ENCODE assay signal across 9 mouse cellular contexts in genomic region chrX:153832606-153833005, GRCm38 (mm10). TPM values are rescaled to one million over a fixed set of nuclear protein-coding genes. Genes with fewer than 3 reads are reported as not detected.
A peak's percentile ranks its signal among the peaks of the same experiment; 100 is the strongest.
DNase-seq lines count a peak whose midpoint lies in the region; ATAC-seq and TF ChIP-seq lines count a peak whose summit lies in the region.
"Had no signal": no experiment of that assay in that cellular context is flagged by ENCODE, and none has a peak within 500 bp of the region (broad histone marks: within the 10 kb centered on the region; RNA-seq: fewer than 3 reads in every experiment).

No protein-coding gene starts in this region.

- no peak overlapping the region for H3K27ac ChIP-seq in heart, embryonic 13.5 days (replicated peaks)
- H3K27ac ChIP-seq in spleen, adult 2 months (ENCODE audit: insufficient read depth, low read length), result no peak overlapping the region
- no peak overlapping the region for H3K27ac ChIP-seq in intestine, embryonic 16.5 days (ENCODE audit: low read length)
- H3K27ac ChIP-seq in neural tube, embryonic 12.5 days, result no peak overlapping the region

- peak overlapping the region; percentile 71 for H3K4me2 ChIP-seq in heart, embryonic 13.5 days
- peak overlapping the region; percentile 55 for H3K4me2 ChIP-seq in intestine, embryonic 16.5 days (ENCODE audit: low read depth, low read length)
- peak overlapping the region; percentile 60 for H3K4me2 ChIP-seq in neural tube, embryonic 12.5 days (replicated peaks)

- WGBS in heart, embryonic 13.5 days, result 11% methylated on average over 14 of the region's 14 CpGs
- 30% methylated on average over 14 of the region's 14 CpGs for WGBS in spleen, adult 2 months
- 22% methylated on average over 14 of the region's 14 CpGs for WGBS in intestine, embryonic 16.5 days
- WGBS in neural tube, embryonic 12.5 days, result 25% methylated on average over 14 of the region's 14 CpGs

- no peak for DNase-seq in heart, adult 9 months (ENCODE audit: low spot score in 2 of 2)
- DNase-seq in spleen, adult 2 months (ENCODE audit: low read depth in 1 of 2, low spot score in 2 of 2), result no peak
- no peak for DNase-seq in spleen, postnatal 36 days (ENCODE audit: low spot score in 2 of 2)
- no peak for DNase-seq in gastrocnemius, postnatal 25 days

- no peak for ATAC-seq in heart, embryonic 13.5 days (ENCODE audit: extremely low read depth, insufficient number of reproducible peaks, low FRiP score, low TSS enrichment)
- ATAC-seq in intestine, embryonic 16.5 days, result peak; percentile 38; the same call in 1 of the 2 replicates
- peak; percentile 70 for ATAC-seq in neural tube, embryonic 12.5 days (ENCODE audit: low FRiP score, low read depth)
- ATAC-seq in activated CD4-positive, CD25-positive, alpha-beta regulatory T cell, adult 4 months, result no peak

- H3K9ac ChIP-seq in heart, embryonic 13.5 days, result peak overlapping the region; percentile 76
- H3K9ac ChIP-seq in intestine, embryonic 16.5 days (ENCODE audit: low read depth, low read length), result peak overlapping the region; percentile 64
- H3K9ac ChIP-seq in neural tube, embryonic 12.5 days, result peak overlapping the region; percentile 44; the same call in 1 of the 2 replicates

- H3K27me3 ChIP-seq in heart, embryonic 13.5 days (replicated peaks), result no peaks in the 10 kb centered on the region
- no peaks in the 10 kb centered on the region for H3K27me3 ChIP-seq in spleen, adult 2 months (ENCODE audit: control insufficient read depth, insufficient read depth, low read length)
- no peaks in the 10 kb centered on the region for H3K27me3 ChIP-seq in intestine, embryonic 16.5 days (replicated peaks; ENCODE audit: control insufficient read depth, insufficient read depth, low read length)
- no peaks in the 10 kb centered on the region for H3K27me3 ChIP-seq in neural tube, embryonic 12.5 days (replicated peaks)

- TF ChIP-seq CTCF in spleen, adult 2 months (IDR thresholded peaks at IDR 0.05; ENCODE audit: extremely low read depth, insufficient read depth, insufficient read length, insufficient replicate concordance), result no peak

- no peaks in the 10 kb centered on the region for H3K9me3 ChIP-seq in heart, embryonic 13.5 days
- no peaks in the 10 kb centered on the region for H3K9me3 ChIP-seq in intestine, embryonic 16.5 days (ENCODE audit: control insufficient read depth, low read length)
- no peaks in the 10 kb centered on the region for H3K9me3 ChIP-seq in neural tube, embryonic 12.5 days
- H3K9me3 ChIP-seq: G1E had no signal

- H3K4me1 ChIP-seq in heart, embryonic 13.5 days, result 0 out of 2 replicates have a peak, but pooled peaks cover 3% of the 10 kb centered on the region
- no peaks in the 10 kb centered on the region for H3K4me1 ChIP-seq in spleen, adult 2 months (ENCODE audit: control insufficient read depth, insufficient read depth, insufficient read length)
- H3K4me1 ChIP-seq in intestine, embryonic 16.5 days (ENCODE audit: control insufficient read depth, insufficient read depth, low read length), result no peaks in the 10 kb centered on the region
- no peaks in the 10 kb centered on the region for H3K4me1 ChIP-seq in neural tube, embryonic 12.5 days

- peak overlapping the region; percentile 64 for H3K4me3 ChIP-seq in heart, embryonic 13.5 days
- H3K4me3 ChIP-seq in spleen, adult 2 months (ENCODE audit: extremely low read depth, insufficient read depth, insufficient read length), result peak overlapping the region; percentile 61; the same call in 1 of the 2 replicates
- H3K4me3 ChIP-seq in intestine, embryonic 16.5 days (ENCODE audit: low read length), result peak overlapping the region; percentile 58
- H3K4me3 ChIP-seq in neural tube, embryonic 12.5 days, result peak overlapping the region; percentile 45

- H3K36me3 ChIP-seq in heart, embryonic 13.5 days, result no peaks in the 10 kb centered on the region
- H3K36me3 ChIP-seq in spleen, adult 2 months (ENCODE audit: control insufficient read depth, insufficient read depth, low read length), result no peaks in the 10 kb centered on the region
- no peaks in the 10 kb centered on the region for H3K36me3 ChIP-seq in intestine, embryonic 16.5 days (ENCODE audit: control insufficient read depth, insufficient read depth, low read length)
- H3K36me3 ChIP-seq in neural tube, embryonic 12.5 days, result no peaks in the 10 kb centered on the region
- H3K36me3 ChIP-seq: G1E had no signal

- TF ChIP-seq POLR2A in spleen, adult 2 months (IDR thresholded peaks at IDR 0.05; ENCODE audit: low read depth, low read length), result no peak

RNA-seq across cellular contexts. Expression of gene Spin2c, which starts 0.6 kb away (rescaled TPM):
- 8.6 and 9.5 TPM in 2 replicates for polyA plus RNA-seq in heart, embryonic 13.5 days (2015; fragmentation: Nextera tagmentation; extraction: Ambion mirVana)
- polyA plus RNA-seq in spleen, adult 2 months (2012; rRNA removed), result 0.15 and 0.31 TPM in 2 replicates
- polyA plus RNA-seq in intestine, embryonic 16.5 days (2015; fragmentation: Nextera tagmentation; extraction: Ambion mirVana), result 8.9 and 10.8 TPM in 2 replicates
- polyA plus RNA-seq in neural tube, embryonic 12.5 days (2016; fragmentation: Nextera tagmentation; extraction: Ambion mirVana), result 14.3 and 14.7 TPM in 2 replicates
- total RNA-seq in gastrocnemius, postnatal 25 days (2021), result not detected
- polyA plus RNA-seq in activated CD4-positive, CD25-positive, alpha-beta regulatory T cell, adult 4 months (2017; shearing (Covaris generic)), result 10 to 100 TPM; 13.7 to 17.0 TPM
- polyA plus RNA-seq: G1E had no signal

Comparison
In these comparisons a context has a peak if more than half of its experiments do, and no peak if none do; other contexts are left out.
1. ATAC-seq: peak in intestine, embryonic 16.5 days (single experiment) and neural tube, embryonic 12.5 days (single experiment); none in heart, embryonic 13.5 days (single experiment) and activated CD4-positive, CD25-positive, alpha-beta regulatory T cell, adult 4 months (single experiment).
2. Peak in every context shown above with its lines, with median percentiles within 50 percentile points of each other: H3K4me2 ChIP-seq, H3K4me3 ChIP-seq and H3K9ac ChIP-seq.